ENCODE assay signal across 10 mouse cellular contexts in the genomic region with DNA sequence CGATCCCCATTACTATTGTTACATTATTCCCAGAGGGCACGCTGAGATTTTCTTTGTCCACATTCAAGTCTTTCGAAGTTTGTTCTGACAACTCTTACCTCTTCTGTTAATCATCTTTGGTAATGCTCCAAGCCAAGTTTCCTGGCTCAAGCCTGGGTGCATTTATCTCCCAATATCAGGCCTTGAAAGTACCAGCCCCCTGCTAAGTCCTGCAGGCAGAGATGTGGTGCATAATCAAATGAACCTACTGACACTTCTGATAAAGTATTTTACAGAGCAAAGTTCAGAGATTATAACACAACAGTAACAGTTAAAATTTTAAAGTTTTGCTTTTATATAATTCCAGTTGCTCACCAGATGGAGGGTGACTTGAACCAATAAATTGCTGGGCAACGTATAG. TPM values are rescaled to one million over a fixed set of nuclear protein-coding genes. Genes with fewer than 3 reads are reported as not detected.
DNase-seq lines count a peak whose midpoint lies in the region; ATAC-seq and TF ChIP-seq lines count a peak whose summit lies in the region.
"Had no signal": no experiment of that assay in that cellular context is flagged by ENCODE, and none has a peak within 500 bp of the region (broad histone marks: within the 10 kb centered on the region; RNA-seq: fewer than 3 reads in every experiment).

No protein-coding gene starts in this region.

- no peak for TF ChIP-seq CTCF in heart, postnatal 0 days (IDR thresholded peaks at IDR 0.05; ENCODE audit: low read depth)

- no peaks in the 10 kb centered on the region for H3K36me3 ChIP-seq in heart, postnatal 0 days (replicated peaks; ENCODE audit: control insufficient read depth, insufficient read depth, low read length)
- H3K36me3 ChIP-seq in embryonic facial prominence, embryonic 10.5 days (replicated peaks): no peaks in the 10 kb centered on the region
- no peaks in the 10 kb centered on the region for H3K36me3 ChIP-seq in intestine, embryonic 15.5 days
- no peaks in the 10 kb centered on the region for H3K36me3 ChIP-seq in midbrain, embryonic 15.5 days (replicated peaks)

- 27% methylated on average over 4 of the region's 4 CpGs for WGBS in heart, postnatal 0 days
- 35% methylated on average over 4 of the region's 4 CpGs for WGBS in embryonic facial prominence, embryonic 10.5 days
- whole genome bisulfite sequencing in intestine, embryonic 15.5 days: 24% methylated on average over 4 of the region's 4 CpGs
- 23% methylated on average over 4 of the region's 4 CpGs for WGBS in midbrain, embryonic 15.5 days

- H3K9ac ChIP-seq in heart, postnatal 0 days (replicated peaks; ENCODE audit: low read depth, low read length): peak overlapping the region; percentile 64; the same call in 1 of the 2 replicates
- H3K9ac ChIP-seq in intestine, embryonic 15.5 days: no peak overlapping the region
- H3K9ac ChIP-seq in midbrain, embryonic 15.5 days: no peak overlapping the region

- no peak overlapping the region for H3K27ac ChIP-seq in heart, postnatal 0 days (ENCODE audit: low read depth)
- H3K27ac ChIP-seq in embryonic facial prominence, embryonic 10.5 days (replicated peaks): no peak overlapping the region
- no peak overlapping the region for H3K27ac ChIP-seq in intestine, embryonic 15.5 days
- no peak overlapping the region for H3K27ac ChIP-seq in midbrain, embryonic 15.5 days

- H3K4me1 ChIP-seq in heart, postnatal 0 days (ENCODE audit: control insufficient read depth, insufficient read depth): peaks cover 14% of the 10 kb centered on the region
- H3K4me1 ChIP-seq in embryonic facial prominence, embryonic 10.5 days: peaks cover 14% of the 10 kb centered on the region
- peaks cover 8% of the 10 kb centered on the region for H3K4me1 ChIP-seq in intestine, embryonic 15.5 days (replicated peaks)
- H3K4me1 ChIP-seq in midbrain, embryonic 15.5 days: peaks cover 9% of the 10 kb centered on the region

- no peak for ATAC-seq in heart, postnatal 0 days (ENCODE audit: insufficient read depth, low read depth)
- no peak for ATAC-seq in intestine, embryonic 15.5 days
- ATAC-seq in midbrain, embryonic 15.5 days (replicated peaks): no peak

- peak overlapping the region; percentile 79 for H3K4me2 ChIP-seq in heart, postnatal 0 days (ENCODE audit: low read depth, low read length)
- H3K4me2 ChIP-seq in intestine, embryonic 15.5 days (replicated peaks): peak overlapping the region; percentile 58
- H3K4me2 ChIP-seq in midbrain, embryonic 15.5 days: peak overlapping the region; percentile 77

- no peaks in the 10 kb centered on the region for H3K27me3 ChIP-seq in heart, postnatal 0 days (ENCODE audit: control insufficient read depth, insufficient read depth, low read length)
- H3K27me3 ChIP-seq in embryonic facial prominence, embryonic 10.5 days (replicated peaks; ENCODE audit: low read depth, poor library complexity, severe bottlenecking): no peaks in the 10 kb centered on the region
- H3K27me3 ChIP-seq in intestine, embryonic 15.5 days (replicated peaks): no peaks in the 10 kb centered on the region
- no peaks in the 10 kb centered on the region for H3K27me3 ChIP-seq in midbrain, embryonic 15.5 days (replicated peaks)

- H3K4me3 ChIP-seq in heart, postnatal 0 days (ENCODE audit: low read depth, low read length): peak overlapping the region; percentile 63; the same call in 1 of the 2 replicates
- peak overlapping the region; percentile 71 for H3K4me3 ChIP-seq in embryonic facial prominence, embryonic 10.5 days
- H3K4me3 ChIP-seq in intestine, embryonic 15.5 days (replicated peaks): no peak overlapping the region
- H3K4me3 ChIP-seq in midbrain, embryonic 15.5 days: peak overlapping the region; percentile 47

- DNase-seq in heart, postnatal 0 days (ENCODE audit: low spot score): no peak
- DNase-seq in heart, adult 9 months (ENCODE audit: low spot score in 2 of 2): no peak
- DNase-seq in embryonic facial prominence, embryonic 10.5 days (ENCODE audit: low spot score): no peak
- no peak for DNase-seq in spleen, postnatal 36 days (ENCODE audit: low spot score in 2 of 2)
- DNase-seq in spleen, adult 12 weeks (ENCODE audit: low spot score): no peak
- DNase-seq in frontal cortex, adult 2 months (ENCODE audit: extremely low spot score in 1 of 2, low spot score in 1 of 2): no peak
- DNase-seq: cerebellum, postnatal 36 days had no signal

- no peaks in the 10 kb centered on the region for H3K9me3 ChIP-seq in heart, postnatal 0 days (replicated peaks; ENCODE audit: control insufficient read depth, low read length)
- no peaks in the 10 kb centered on the region for H3K9me3 ChIP-seq in embryonic facial prominence, embryonic 10.5 days
- no peaks in the 10 kb centered on the region for H3K9me3 ChIP-seq in intestine, embryonic 15.5 days
- H3K9me3 ChIP-seq in midbrain, embryonic 15.5 days: no peaks in the 10 kb centered on the region

- TF ChIP-seq EP300 in heart, postnatal 0 days (IDR thresholded peaks at IDR 0.05; ENCODE audit: low read depth): no peak

RNA-seq across cellular contexts. Expression of gene Hist1h2bl, which starts 4.2 kb away (rescaled TPM):
- 431 and 666 TPM in 2 replicates for total RNA-seq in heart, postnatal 0 days (2014; rRNA removed; ENCODE audit: low replicate concordance)
- 0.55 and 0.98 TPM in 2 replicates for polyA plus RNA-seq in heart, postnatal 0 days (2015; fragmentation: Nextera tagmentation; extraction: Ambion mirVana)
- 1.6 and 3.1 TPM in 2 replicates for polyA plus RNA-seq in embryonic facial prominence, embryonic 10.5 days (2016; fragmentation: Nextera tagmentation; extraction: Ambion mirVana)
- polyA plus RNA-seq in intestine, embryonic 15.5 days (2015; fragmentation: Nextera tagmentation; extraction: Ambion mirVana): 1.4 and 4.3 TPM in 2 replicates
- polyA plus RNA-seq in midbrain, embryonic 15.5 days (2015; fragmentation: Nextera tagmentation; extraction: Ambion mirVana): 0.59 TPM in 1 of 2 replicates, not detected in the other
- polyA plus RNA-seq in frontal cortex, adult 2 months (2012; rRNA removed): not detected in 2 replicates

RNA-seq across cellular contexts. Expression of gene Hist1h2ai, which starts 4.5 kb away (rescaled TPM):
- total RNA-seq in heart, postnatal 0 days (2014; rRNA removed; ENCODE audit: low replicate concordance): 828 and 1,538 TPM in 2 replicates
- polyA plus RNA-seq in heart, postnatal 0 days (2015; fragmentation: Nextera tagmentation; extraction: Ambion mirVana): 3.6 and 4.3 TPM in 2 replicates
- polyA plus RNA-seq in embryonic facial prominence, embryonic 10.5 days (2016; fragmentation: Nextera tagmentation; extraction: Ambion mirVana): 30.5 and 32.2 TPM in 2 replicates
- 14.7 and 32.5 TPM in 2 replicates for polyA plus RNA-seq in intestine, embryonic 15.5 days (2015; fragmentation: Nextera tagmentation; extraction: Ambion mirVana)
- 3.9 and 10.3 TPM in 2 replicates for polyA plus RNA-seq in midbrain, embryonic 15.5 days (2015; fragmentation: Nextera tagmentation; extraction: Ambion mirVana)
- 1.2 and 1.5 TPM in 2 replicates for polyA plus RNA-seq in frontal cortex, adult 2 months (2012; rRNA removed)

RNA-seq across cellular contexts. Expression of gene Hist1h3h, which starts 5.8 kb away (rescaled TPM):
- total RNA-seq in heart, postnatal 0 days (2014; rRNA removed; ENCODE audit: low replicate concordance): 1,332 and 1,437 TPM in 2 replicates
- polyA plus RNA-seq in heart, postnatal 0 days (2015; fragmentation: Nextera tagmentation; extraction: Ambion mirVana): 1.8 TPM in 1 of 2 replicates, not detected in the other
- polyA plus RNA-seq in embryonic facial prominence, embryonic 10.5 days (2016; fragmentation: Nextera tagmentation; extraction: Ambion mirVana): 10.7 and 12.8 TPM in 2 replicates
- polyA plus RNA-seq in intestine, embryonic 15.5 days (2015; fragmentation: Nextera tagmentation; extraction: Ambion mirVana): 5.4 and 13.1 TPM in 2 replicates
- polyA plus RNA-seq in midbrain, embryonic 15.5 days (2015; fragmentation: Nextera tagmentation; extraction: Ambion mirVana): 1.1 TPM in 1 of 2 replicates, not detected in the other
- polyA plus RNA-seq in frontal cortex, adult 2 months (2012; rRNA removed): 1.8 TPM in 2 replicates

RNA-seq across cellular contexts. Expression of gene Hist1h2bm, which starts 10.1 kb away (rescaled TPM):
- total RNA-seq in heart, postnatal 0 days (2014; rRNA removed; ENCODE audit: low replicate concordance): 1,438 and 1,618 TPM in 2 replicates
- 0.60 and 0.90 TPM in 2 replicates for polyA plus RNA-seq in heart, postnatal 0 days (2015; fragmentation: Nextera tagmentation; extraction: Ambion mirVana)
- polyA plus RNA-seq in embryonic facial prominence, embryonic 10.5 days (2016; fragmentation: Nextera tagmentation; extraction: Ambion mirVana): 5.7 and 6.0 TPM in 2 replicates
- 1.7 and 4.3 TPM in 2 replicates for polyA plus RNA-seq in intestine, embryonic 15.5 days (2015; fragmentation: Nextera tagmentation; extraction: Ambion mirVana)
- 0.39 and 1.7 TPM in 2 replicates for polyA plus RNA-seq in midbrain, embryonic 15.5 days (2015; fragmentation: Nextera tagmentation; extraction: Ambion mirVana)
- polyA plus RNA-seq in frontal cortex, adult 2 months (2012; rRNA removed): 0.52 and 0.80 TPM in 2 replicates

RNA-seq across cellular contexts. Expression of gene Olfr1359, which starts 13.8 kb away (rescaled TPM):
- not detected in 2 replicates for total RNA-seq in heart, postnatal 0 days (2014; rRNA removed; ENCODE audit: low replicate concordance)
- polyA plus RNA-seq in heart, postnatal 0 days (2015; fragmentation: Nextera tagmentation; extraction: Ambion mirVana): not detected in 2 replicates
- not detected in 2 replicates for polyA plus RNA-seq in embryonic facial prominence, embryonic 10.5 days (2016; fragmentation: Nextera tagmentation; extraction: Ambion mirVana)
- not detected in 2 replicates for polyA plus RNA-seq in intestine, embryonic 15.5 days (2015; fragmentation: Nextera tagmentation; extraction: Ambion mirVana)
- polyA plus RNA-seq in midbrain, embryonic 15.5 days (2015; fragmentation: Nextera tagmentation; extraction: Ambion mirVana): not detected in 2 replicates
- polyA plus RNA-seq in frontal cortex, adult 2 months (2012; rRNA removed): not detected in 2 replicates
- total RNA-seq: left cerebral cortex, postnatal 36 days had no signal
